Mouse (Mus musculus) spleen, adult 10 weeks (tissue): Measurements from ENCODE around the gene Plin1. TPM values are rescaled to one million over a fixed set of nuclear protein-coding genes. Genes with fewer than 3 reads are reported as not detected.

Source experiments
- polyA plus RNA-seq: library from polyadenylated mRNA; stranded (reverse); fragments of 350-450 nt; fragmentation: Illumina TruSeq; extraction: RNeasy Lipid Tissue Mini Kit (QIAGEN cat#74804); gene quantifications from one replicate; pipeline ENCODE4 v1.2.3, GENCODE M21; 2015; ENCODE audit warnings: low replicate concordance; ENCODE audit not compliant: insufficient read depth

The Plin1 gene
- polyA plus RNA-seq = 0.76 TPM

GRCm38 (mm10) chr7:79732622-79733021 lies at the start of gene Plin1:
Gene Plin1 (minus strand): TSS chr7:79732903.

GRCm38 (mm10) chr7:79742659-79743536 lies 10.2 kb upstream of the Plin1 start, which contains the start of the genes Pex11a and Wdr93:
Gene Pex11a (minus strand): TSS chr7:79743131.
Gene Wdr93 (plus strand): TSS chr7:79743163.

GRCm38 (mm10) chr7:79715187-79715981 lies 17.3 kb downstream of the Plin1 start, which contains the start of gene Kif7:
Gene Kif7 (minus strand): TSS chr7:79715720.

Other genes with a start within 250 kb of the Plin1 start
- not detected for gene Rhcg, start 115.2 kb downstream of the Plin1 start, polyA plus RNA-seq
- 3.0 TPM for gene Ticrr, start 72.7 kb downstream of the Plin1 start, polyA plus RNA-seq
- gene Kif7, start 17.2 kb downstream of the Plin1 start, polyA plus RNA-seq = 0.47 TPM
- gene Pex11a, start 10.2 kb upstream of the Plin1 start, polyA plus RNA-seq = 3.9 TPM
- gene Wdr93, start 10.3 kb upstream of the Plin1 start, polyA plus RNA-seq = not detected
- gene Mesp1, start 60.9 kb upstream of the Plin1 start, polyA plus RNA-seq = not detected
- gene Mesp2, start 77.8 kb upstream of the Plin1 start, polyA plus RNA-seq = not detected
- gene Anpep, start 128.2 kb upstream of the Plin1 start, polyA plus RNA-seq = 33.3 TPM
- gene Ap3s2, start 187.7 kb upstream of the Plin1 start, polyA plus RNA-seq = 21.9 TPM
- gene Arpin, start 202.5 kb upstream of the Plin1 start, polyA plus RNA-seq = 9.6 TPM